Mouse (Mus musculus): ENCODE measurements around the gene Pnp. TPM values are rescaled to one million over a fixed set of nuclear protein-coding genes. Genes with fewer than 3 reads are reported as not detected.
A peak's percentile ranks its signal among the peaks of the same experiment; 100 is the strongest.
"Not testable (repeated sequence)": the region's sequence is repeated elsewhere in the genome, so short reads cannot be mapped to it uniquely, and the experiment has no call there.

Gene Pnp
- total RNA-seq, 2 experiments from 2014 or later = 13.7 to 16.4 TPM

DNA sequence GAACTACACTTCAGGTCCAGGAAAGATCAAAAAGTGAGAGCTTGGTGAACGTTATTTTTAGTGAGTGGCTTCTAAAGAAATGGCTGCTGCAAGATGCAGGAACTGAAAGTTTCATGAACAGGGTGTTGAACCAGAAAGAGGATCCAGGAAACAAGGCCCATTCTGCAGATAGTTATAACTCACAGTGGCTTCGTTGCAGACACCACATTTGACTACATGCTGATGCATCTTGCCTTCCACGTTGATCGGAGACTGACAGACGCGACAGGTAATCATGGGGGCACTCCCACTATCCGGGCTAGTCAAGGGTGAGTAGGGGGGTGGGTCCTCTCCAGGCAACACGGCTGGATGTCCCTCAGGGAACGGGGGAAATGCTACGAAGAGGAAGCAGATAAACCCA lies 931 bp upstream of the Pnp start:
- no peak for DNase-seq (ENCODE audit: low spot score in 2 of 2)

DNA sequence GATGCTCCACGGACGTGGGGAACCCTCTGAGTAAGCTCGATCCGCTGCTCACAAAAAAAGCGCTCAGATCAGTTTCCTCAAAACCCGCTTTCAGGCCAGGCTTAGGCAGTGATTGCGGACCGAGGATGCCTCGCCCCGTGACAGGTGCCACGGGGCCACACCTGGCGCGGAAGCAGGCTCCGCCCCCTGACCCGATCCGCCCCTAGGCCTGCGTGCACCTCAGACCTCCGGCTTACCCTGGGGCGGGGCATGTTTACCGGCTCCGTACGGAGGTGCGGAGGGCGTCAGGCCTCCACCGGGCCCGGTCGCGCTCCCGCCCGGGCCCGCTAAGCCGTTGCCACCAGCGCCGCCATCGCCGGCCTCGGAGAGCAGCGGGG lies 517 bp upstream of the Pnp start:
- DNase-seq (ENCODE audit: low spot score in 2 of 2) = peak in 1 of 2 experiments; percentile 48

DNA sequence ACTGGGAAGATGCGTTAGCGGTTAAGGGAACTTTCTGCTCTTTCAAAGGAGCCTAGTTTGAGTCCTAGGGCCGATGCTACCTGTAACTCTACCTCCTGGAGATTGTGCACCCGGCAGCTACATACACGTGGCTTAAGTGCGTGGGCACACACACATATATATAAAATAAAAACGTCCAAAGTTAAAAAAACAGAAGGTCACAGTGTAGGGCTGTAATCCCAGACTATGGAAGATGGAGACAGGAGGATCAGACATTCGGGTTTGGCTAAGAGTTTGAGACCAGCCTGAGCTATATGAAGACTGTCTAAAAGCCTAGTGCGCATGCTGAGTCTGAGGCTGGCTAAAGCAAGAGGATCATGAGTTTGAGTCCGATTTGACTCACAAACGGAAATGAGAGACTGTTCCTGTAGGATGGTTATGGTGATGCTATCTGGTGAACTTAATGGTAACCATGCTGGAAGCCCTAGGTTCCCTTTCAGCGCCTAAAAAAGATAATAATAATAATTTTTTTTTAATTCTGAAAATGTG lies 675 bp downstream of the Pnp start:
- DNase-seq (ENCODE audit: low spot score in 2 of 2) = no peak

DNA sequence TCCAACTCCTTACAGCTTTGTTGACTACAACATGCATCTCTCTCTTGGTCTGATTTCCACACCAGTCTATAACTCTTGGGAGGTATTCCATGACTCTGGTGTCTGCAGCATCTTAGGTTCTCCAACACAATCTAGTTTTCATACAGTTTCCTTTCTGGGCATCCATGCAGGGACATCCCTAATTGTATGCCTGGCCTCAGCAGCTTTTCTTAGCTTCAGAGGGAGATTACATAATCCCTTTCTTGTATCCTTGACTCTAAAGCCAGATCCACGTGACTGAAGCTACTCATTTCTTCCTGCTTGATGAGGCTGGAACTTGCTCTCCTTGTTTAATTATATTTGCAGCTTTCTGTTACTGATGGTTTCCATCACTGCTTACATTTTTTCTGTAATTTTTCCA lies 5.8 kb downstream of the Pnp start:
- DNase-seq (ENCODE audit: low spot score in 2 of 2) = no peak

DNA sequence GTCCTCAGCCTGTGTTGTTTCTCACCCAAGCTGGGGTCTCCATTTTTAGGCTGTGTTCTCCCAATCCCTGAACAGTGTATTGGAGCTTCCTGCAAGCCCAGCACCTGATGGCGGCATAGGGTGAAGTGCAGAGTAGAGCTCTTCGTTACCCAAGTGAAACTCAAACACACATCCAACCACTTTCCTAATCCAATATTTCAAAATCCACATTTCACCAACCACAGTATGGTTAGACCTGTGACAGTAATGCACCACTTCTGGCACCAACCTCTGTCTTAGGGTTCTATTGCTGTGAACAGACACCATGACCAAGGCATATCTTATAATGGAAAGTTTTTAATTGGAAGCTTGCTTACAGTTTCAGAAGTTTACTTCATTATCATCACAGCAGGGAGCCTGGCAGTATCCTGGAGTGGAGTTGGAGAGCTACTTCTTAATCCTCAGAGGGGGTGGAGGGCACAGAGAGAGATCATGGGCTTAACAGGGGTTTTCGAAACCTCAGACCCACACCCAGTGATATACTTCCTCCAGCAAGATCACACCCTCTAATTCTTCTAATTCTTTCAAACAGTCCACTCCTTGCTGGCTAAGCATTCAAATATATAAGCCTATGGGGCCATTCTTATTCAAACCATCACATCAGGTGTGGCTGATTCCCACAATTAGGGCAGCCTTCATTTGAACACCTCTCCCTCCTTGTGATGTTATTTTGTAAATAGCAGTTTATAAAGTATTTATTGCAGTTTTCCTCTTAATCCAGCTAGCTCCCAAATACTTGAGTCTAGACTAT lies 7.4 kb downstream of the Pnp start:
- no peak for DNase-seq (ENCODE audit: low spot score in 2 of 2)

DNA sequence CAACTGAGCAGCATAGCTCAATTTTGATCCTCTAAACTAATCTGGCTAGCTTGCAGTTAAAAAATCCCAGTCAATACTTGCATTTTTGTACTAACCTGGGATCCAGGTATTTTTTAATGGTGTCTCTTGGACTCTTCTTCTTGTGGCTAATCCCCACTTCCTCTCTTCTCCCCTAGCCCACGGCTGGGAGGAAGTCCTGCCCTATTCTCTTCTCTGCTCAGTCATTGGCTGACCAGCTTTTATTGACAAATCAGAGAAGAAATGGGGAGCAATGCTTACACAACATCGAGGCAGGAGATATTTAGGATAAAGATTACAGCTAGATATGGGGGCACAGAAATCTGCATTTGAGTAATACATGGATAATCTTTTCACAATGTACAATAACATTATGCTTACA lies 8.1 kb downstream of the Pnp start:
- DNase-seq (ENCODE audit: low spot score in 2 of 2) = no peak

DNA sequence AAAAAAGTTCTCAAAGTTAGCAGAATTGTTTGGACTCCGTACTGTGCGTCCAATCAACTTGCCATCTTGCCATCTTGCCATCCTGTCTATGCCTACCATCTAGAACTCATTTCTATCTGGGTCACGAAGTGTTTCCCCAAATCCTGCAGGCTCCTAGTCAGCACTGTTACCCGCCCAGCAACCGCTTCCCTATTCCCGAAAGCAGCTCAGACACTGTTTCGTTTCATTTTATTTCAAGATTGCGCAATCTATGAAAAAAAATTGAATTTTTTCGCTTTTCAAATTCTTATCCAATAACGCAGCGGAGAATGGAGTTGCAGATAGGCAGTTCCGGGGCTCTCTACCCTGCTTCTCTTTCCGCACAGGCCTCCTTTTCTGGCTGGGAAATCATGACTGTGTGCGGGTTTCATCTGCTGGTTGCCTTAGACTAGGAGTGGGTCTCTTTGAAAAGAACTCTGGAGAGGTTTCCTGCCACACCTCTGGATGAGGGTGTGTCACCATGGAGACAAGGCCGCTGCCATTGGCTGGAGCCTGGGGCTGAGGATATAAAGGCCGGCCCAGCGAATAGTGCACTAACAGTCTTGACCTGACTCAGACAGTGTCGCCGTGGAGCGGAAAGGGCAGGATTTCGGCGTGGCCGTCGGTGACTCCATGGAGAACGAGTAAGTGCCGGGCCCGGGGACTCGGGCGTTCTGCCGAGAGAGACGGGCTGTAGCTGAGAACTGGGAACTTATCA lies 13.2 kb downstream of the Pnp start, which contains the start of gene Gm49342:
TSS of gene Gm49342 (plus strand) at position 586 of the 736 bp plus-strand sequence.
- peak; percentile 80 to 86 for DNase-seq (ENCODE audit: low spot score in 2 of 2)

DNA sequence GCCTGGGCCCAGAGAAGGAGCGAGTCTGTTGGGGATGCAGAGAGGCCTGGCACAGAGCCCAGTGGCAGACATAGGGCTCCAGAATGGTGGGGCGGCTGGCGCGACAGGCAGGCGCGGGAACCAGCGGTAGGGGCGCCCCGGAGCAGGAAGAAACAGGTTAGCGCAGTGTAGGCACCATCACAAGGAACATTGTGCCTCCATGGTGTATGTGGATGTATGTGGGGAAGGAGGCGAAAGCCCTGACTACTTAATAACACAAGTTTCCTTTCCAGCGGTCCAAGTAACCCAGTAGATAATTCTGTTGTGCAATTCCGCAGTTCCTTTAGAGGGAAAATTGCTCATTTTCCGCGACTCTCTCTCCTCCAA lies 13.8 kb downstream of the Pnp start:
- not testable (repeated sequence) for DNase-seq (ENCODE audit: low spot score in 2 of 2)

DNA sequence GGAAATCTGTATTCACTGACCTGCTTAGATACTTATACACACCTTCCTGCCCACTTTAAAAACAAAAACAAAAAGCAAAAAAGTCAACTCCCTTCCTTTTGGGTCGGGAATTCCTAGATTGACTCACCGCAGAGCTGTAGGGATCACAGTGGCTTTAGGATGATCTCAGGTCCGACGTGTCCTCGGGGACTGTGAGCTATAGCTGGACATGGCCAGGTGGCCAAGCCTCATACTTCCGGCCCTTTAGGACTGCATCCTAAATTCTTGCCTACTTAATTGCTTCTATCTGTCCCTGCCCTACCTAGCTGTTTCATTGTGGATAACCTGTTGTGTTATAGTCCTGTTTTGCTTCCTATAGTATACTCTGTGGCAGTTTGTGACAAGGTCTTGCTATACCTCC lies 14.2 kb downstream of the Pnp start:
- not testable (repeated sequence) for DNase-seq (ENCODE audit: low spot score in 2 of 2)

DNA sequence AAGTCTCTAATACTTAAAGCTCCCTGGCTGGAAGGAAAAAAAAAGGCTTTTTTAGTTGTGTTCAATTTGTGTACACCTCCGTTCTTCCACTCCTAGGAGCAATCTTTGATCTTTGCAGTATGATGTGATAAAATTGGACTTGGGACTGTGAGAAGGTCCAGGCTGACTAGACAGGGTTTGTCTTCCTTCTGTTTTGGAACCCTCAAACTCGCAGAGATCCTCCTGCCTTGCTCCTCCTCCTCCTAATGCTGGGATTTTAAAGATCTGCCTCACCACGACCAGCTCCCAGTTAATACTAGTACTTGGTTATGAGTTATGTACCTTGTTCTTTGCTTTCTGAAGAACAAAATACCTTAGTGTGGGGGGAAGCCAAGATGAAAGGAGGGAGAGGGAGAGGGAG lies 14.6 kb downstream of the Pnp start:
- not testable (repeated sequence) for DNase-seq (ENCODE audit: low spot score in 2 of 2)

DNA sequence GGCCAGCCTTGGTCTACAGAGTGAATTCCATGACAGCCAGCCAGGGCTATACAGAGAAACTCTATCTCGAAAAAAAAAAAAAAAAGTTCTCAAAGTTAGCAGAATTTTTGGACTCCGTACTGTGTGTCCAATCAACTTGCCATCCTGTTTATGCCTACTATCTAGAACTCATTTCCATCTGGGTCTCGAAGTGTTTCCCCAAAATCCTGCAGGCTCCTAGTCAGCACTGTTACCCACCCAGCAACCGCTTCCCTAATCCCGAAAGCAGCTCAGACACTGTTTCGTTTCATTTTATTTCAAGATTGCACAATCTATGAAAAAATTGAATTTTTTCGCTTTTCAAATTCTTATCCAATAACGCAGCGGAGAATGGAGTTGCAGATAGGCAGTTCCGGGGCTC lies 24.6 kb downstream of the Pnp start:
- no peak for DNase-seq (ENCODE audit: low spot score in 2 of 2)

DNA sequence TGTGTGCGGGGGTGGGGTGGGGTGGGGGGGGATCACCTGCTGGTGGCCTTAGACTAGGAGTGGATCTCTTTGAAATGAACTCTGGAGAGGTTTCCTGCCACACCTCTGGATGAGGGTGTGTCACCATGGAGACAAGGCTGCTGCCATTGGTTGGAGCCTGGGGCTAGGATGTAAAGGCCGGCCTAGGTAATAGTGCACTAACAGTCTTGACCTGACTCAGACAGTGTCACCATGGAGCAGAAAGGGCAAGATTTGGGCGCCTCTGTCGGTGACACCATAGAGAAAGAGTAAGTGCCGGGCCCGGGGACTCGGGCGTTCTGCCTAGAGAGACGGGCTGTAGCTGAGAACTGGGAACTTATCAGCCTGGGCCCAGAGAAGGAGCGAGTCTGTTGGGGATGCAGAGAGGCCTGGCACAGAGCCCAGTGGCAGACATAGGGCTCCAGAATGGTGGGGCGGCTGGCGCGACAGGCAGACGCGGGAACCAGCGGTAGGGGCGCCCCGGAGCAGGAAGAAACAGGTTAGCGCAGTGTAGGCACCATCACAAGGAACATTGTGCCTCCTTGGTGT lies 25.1 kb downstream of the Pnp start, which contains the start of gene Pnp2:
TSS of gene Pnp2 (plus strand) at position 51 of the 567 bp plus-strand sequence.
- DNase-seq (ENCODE audit: low spot score in 2 of 2) = peak in 1 of 2 experiments; percentile 29

DNA sequence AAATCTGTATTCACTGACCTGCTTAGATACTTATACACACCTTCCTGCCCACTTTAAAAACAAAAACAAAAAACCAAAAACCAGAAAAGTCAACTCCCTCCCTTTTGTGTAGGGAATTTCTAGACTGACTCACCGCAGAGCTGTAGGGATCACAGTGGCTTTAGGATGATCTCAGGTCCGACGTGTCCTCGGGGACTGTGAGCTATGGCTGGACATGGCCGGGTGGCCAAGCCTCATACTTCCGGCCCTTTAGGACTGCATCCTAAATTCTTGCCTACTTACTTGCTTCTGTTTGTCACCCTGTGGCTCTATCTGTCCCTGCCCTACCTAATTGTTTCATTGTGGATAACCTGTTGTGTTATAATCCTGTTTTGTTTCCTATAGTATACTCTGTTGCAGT lies 25.8 kb downstream of the Pnp start:
- not testable (repeated sequence) for DNase-seq (ENCODE audit: low spot score in 2 of 2)

DNA sequence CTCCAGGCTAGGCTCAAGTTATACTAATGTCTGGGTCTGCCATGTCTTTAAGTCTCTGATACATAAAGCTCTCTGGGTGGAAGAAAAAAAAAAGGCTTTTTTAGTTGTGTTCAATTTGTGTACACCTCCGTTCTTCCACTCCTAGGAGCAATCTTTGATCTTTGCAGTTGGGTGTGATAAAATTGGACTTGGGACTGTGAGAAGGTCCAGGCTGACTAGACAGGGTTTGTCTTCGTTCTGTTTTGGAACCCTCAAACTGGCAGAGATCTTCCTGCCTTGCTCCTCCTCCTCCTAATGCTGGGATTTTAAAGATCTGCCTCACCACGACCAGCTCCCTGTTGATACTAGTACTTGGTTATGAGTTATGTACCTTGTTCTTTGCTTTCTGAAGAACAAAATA lies 26.3 kb downstream of the Pnp start:
- not testable (repeated sequence) for DNase-seq (ENCODE audit: low spot score in 2 of 2)

DNA sequence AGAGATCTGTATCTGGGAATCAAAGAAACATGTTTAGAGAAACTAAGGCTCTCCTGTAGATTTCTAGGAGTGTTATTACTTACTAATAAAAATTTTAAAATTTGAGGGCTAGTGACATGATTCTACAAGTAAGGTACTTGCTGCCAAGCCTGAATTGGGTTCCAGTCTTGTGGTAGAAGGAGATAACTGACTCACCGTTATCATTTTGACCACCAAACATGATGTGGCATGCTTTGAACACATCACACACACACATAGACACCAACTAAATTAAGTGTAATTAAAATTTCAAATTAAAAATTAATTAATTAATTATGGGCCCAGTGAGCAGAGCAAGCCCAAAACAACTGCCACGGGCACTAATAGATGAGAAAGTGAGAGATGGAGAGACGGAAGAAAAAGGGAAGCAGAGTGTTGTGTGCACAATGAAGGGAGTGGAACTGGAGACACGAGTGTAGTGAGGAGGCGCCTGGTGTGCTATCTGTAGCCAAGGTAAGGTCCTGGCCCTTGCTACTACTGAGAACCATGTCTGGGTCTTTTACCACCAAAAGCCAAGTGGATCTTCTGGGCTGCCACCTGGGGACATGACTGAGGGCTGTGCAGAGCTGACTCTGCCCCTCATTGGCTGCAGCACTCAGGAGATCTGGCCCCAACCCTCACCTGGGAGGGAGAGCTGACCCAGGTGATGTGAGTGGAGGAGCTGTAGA lies 27.6 kb downstream of the Pnp start:
- not testable (repeated sequence) for DNase-seq (ENCODE audit: low spot score in 2 of 2)

DNA sequence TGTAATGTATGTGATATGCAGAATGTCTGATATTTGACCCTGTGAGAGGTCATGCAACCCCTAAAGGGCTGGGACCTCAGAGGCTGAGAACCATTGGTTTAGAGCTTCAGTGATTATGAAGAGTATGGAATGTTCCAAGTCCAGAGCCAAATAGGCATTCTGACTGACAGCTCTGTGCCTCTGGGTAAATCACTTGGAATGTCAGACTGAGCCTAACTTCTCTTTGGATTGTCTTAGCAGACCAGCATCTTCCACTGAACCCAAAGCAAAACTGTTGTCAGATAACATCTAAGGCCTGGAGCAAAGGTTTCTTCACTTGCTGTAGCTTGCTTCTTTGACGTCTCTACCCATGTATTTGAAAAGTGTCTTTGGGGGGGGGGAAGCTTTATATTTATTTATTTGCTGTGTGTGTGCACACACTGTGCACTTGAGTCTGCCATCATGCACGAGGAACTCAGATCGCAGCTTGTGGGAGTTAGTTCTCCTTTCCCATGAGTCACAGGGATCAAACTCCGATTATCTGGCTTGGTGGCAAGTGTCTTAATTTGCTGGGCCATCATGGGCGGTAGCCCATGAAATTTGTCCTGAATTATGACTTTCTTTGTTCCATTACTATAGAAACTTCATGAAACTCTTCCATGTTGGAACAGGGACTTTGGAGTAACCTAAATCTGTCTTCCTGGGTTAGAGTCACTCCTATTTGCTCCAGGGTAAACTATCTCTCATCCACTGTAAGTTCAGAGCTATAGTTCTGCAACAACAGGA lies 37.5 kb downstream of the Pnp start:
- DNase-seq (ENCODE audit: low spot score in 2 of 2) = no peak

DNA sequence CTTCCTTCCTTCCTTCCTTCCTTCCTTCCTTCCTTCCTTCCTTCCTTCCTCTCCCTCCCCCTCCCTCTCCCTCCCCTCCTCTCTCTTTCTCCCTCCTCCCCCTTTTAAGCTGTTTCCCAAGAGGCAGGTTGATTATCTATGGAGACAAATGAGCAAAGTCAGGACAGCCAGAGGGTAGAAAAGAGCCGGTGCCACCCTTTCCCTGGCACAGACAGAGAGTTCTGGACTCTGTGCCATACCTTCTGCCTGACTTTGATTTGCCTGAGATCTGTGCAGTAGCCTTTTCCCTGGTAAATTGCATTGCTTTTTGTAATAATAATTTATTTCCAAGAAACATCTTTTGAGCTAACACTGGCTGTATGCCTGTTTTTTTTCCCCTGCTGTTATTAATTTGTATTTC lies 38.2 kb downstream of the Pnp start:
- DNase-seq (ENCODE audit: low spot score in 2 of 2) = no peak

DNA sequence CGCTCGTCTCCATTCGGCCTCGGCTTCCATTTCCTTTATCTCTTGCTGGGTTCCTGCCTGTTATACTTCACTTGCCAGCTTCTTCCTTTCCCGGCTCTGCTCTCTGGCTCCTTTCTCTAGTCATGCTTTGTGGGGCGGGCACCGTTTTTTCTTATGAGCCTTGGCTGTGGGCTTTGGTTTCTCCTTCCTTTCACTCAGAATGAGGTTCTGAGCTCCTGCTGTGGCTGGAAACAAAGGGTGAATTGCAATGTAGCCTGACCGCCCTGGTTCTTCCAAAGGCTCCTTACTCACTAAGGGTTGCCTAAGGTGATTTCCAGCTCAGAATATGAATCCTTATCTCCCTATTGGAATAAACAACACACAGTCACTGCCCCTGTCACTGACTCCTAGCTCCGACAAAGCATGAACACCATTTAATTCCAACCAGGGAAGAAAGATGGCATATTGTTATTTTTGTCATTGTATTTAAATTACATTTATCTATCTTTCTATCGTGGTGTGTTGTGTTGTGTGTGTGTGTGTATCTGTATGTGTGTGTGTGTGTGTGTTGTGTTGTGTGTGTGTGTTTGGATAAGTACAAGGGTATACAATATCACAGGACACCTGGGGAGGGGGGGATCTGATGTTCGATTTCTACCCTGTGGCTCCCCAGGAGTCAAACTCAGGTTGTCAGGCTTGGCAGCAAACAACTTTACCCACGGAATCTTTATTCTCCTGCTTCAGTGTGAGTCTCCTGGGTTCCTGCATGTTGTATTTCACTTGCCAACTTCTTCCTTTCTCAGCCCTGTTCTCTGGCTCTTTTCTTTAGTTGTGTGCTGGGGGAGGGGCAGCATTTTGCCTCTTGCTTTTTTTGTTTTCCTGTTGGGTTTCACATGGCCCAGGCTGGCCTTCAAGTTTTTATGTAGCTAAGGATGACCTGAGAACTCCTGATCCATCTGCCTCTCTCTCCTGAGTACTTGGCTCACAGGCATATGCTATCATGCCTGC lies 39.0 kb downstream of the Pnp start:
- peak in 1 of 2 experiments; percentile 23 for DNase-seq (ENCODE audit: low spot score in 2 of 2)

DNA sequence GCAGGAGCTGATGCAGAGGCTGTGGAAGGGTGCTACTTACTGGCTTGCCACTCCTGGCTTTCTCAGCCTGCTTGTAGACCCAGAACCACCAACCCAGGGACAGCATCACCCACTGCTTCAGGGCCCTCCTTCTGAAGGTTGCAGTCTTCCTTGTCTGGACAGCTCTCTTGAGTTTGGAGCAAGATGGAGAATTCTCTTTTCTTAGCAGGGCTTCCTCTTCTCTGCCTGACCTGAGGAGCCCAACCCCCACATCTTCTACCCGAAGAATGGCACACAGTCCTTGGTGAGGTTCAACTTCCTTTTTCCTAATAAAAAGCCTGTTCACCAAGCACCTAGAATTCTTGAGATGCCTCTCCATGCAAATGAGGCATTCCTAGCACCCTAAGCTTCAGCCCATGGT lies 39.9 kb downstream of the Pnp start:
- no peak for DNase-seq (ENCODE audit: low spot score in 2 of 2)

Data from left cerebral cortex, adult 18-20 months (tissue).